Mouse (Mus musculus): ENCODE data around the gene Hist1h3c. TPM values are rescaled to one million over a fixed set of nuclear protein-coding genes. Genes with fewer than 3 reads are reported as not detected.
A peak's percentile ranks its signal among the peaks of the same experiment; 100 is the strongest.
"Not testable (repeated sequence)": the region's sequence is repeated elsewhere in the genome, so short reads cannot be mapped to it uniquely, and the experiment has no call there.

Gene Hist1h3c
- polyA plus RNA-seq, 1 experiment from 2014 or later = 2.7 TPM

- Histone ChIP-seq H3K4me3 (ENCODE audit: control insufficient read depth in 1 of 2, insufficient read depth in 1 of 2, low read depth in 1 of 2, low read length in 2 of 2) (no peak overlapping the region), H3K4me1 (ENCODE audit: control insufficient read depth in 2 of 2, insufficient read depth in 2 of 2, low read length in 2 of 2) (peaks cover 11 to 20% of the 10 kb centered on the region in 2 experiments), H3K9ac (ENCODE audit: low read length) (no peak overlapping the region), H3K4me2 (ENCODE audit: low read length) (no peak overlapping the region), H3K36me3 (ENCODE audit: control insufficient read depth, insufficient read depth, low read length) (no peaks in the 10 kb centered on the region), H3K9me3 (ENCODE audit: control insufficient read depth, low read length) (no peaks in the 10 kb centered on the region), H3K27me3 (ENCODE audit: control insufficient read depth, insufficient read depth, low read length) (no peaks in the 10 kb centered on the region), H3K27ac (replicated peaks in 1 of 2; ENCODE audit: control insufficient read depth in 1 of 2, insufficient read depth in 1 of 2, low read depth in 2 of 2, low read length in 2 of 2) (no peak overlapping the region)
- ATAC-seq (ENCODE audit: insufficient number of reproducible peaks, insufficient read depth, low FRiP score, low read depth) = no peak
Observed at GRCm38 (mm10) chr13:23766772-23767171, 21.4 kb upstream of the Hist1h3c start.

- no peaks in the 10 kb centered on the region for H3K36me3 ChIP-seq (ENCODE audit: control insufficient read depth, insufficient read depth, low read length)
- H3K9me3 ChIP-seq (ENCODE audit: control insufficient read depth, low read length) = no peaks in the 10 kb centered on the region
- H3K4me3 ChIP-seq (ENCODE audit: control insufficient read depth in 1 of 2, insufficient read depth in 1 of 2, low read depth in 1 of 2, low read length in 2 of 2) = no peak overlapping the region
- no peak for ATAC-seq (ENCODE audit: insufficient number of reproducible peaks, insufficient read depth, low FRiP score, low read depth)
- WGBS = 71% methylated on average over 1 of the region's 1 CpGs
- no peak overlapping the region for H3K9ac ChIP-seq (ENCODE audit: low read length)
- H3K27ac ChIP-seq (replicated peaks in 1 of 2; ENCODE audit: control insufficient read depth in 1 of 2, insufficient read depth in 1 of 2, low read depth in 2 of 2, low read length in 2 of 2) = no peak overlapping the region
- no peak overlapping the region for H3K4me2 ChIP-seq (ENCODE audit: low read length)
- H3K4me1 ChIP-seq (ENCODE audit: control insufficient read depth in 2 of 2, insufficient read depth in 2 of 2, low read length in 2 of 2) = peaks cover 11 to 27% of the 10 kb centered on the region in 2 experiments
- no peaks in the 10 kb centered on the region for H3K27me3 ChIP-seq (ENCODE audit: control insufficient read depth, insufficient read depth, low read length)
Observed at GRCm38 (mm10) chr13:23765172-23765513, 19.7 kb upstream of the Hist1h3c start.

- Histone ChIP-seq H3K36me3 (ENCODE audit: control insufficient read depth, insufficient read depth, low read length) (no peaks in the 10 kb centered on the region), H3K4me3 (ENCODE audit: control insufficient read depth in 1 of 2, insufficient read depth in 1 of 2, low read depth in 1 of 2, low read length in 2 of 2) (peak overlapping the region; percentile 50 to 69), H3K9me3 (ENCODE audit: control insufficient read depth, low read length) (no peaks in the 10 kb centered on the region), H3K27me3 (ENCODE audit: control insufficient read depth, insufficient read depth, low read length) (no peaks in the 10 kb centered on the region), H3K9ac (ENCODE audit: low read length) (peak overlapping the region; percentile 77), H3K27ac (replicated peaks in 1 of 2; ENCODE audit: control insufficient read depth in 1 of 2, insufficient read depth in 1 of 2, low read depth in 2 of 2, low read length in 2 of 2) (peak overlapping the region; percentile 89 to 95), H3K4me1 (ENCODE audit: control insufficient read depth in 2 of 2, insufficient read depth in 2 of 2, low read length in 2 of 2) (peaks cover 11 to 29% of the 10 kb centered on the region in 2 experiments), H3K4me2 (ENCODE audit: low read length) (peak overlapping the region; percentile 90)
- ATAC-seq (ENCODE audit: insufficient number of reproducible peaks, insufficient read depth, low FRiP score, low read depth) = no peak
- 44% methylated on average over 12 of the region's 12 CpGs for WGBS
Observed at GRCm38 (mm10) chr13:23764324-23765171, 19.1 kb upstream of the Hist1h3c start.

- WGBS = 3% methylated on average over 34 of the region's 34 CpGs
- ATAC-seq (ENCODE audit: insufficient number of reproducible peaks, insufficient read depth, low FRiP score, low read depth) = peak; percentile 57
- peak within 1 kb of the TSS; percentile 77 for H3K9ac ChIP-seq (ENCODE audit: low read length)
- peak within 1 kb of the TSS; percentile 90 for H3K4me2 ChIP-seq (ENCODE audit: low read length)
- no peaks in the 10 kb centered on the region for H3K36me3 ChIP-seq (ENCODE audit: control insufficient read depth, insufficient read depth, low read length)
- H3K9me3 ChIP-seq (ENCODE audit: control insufficient read depth, low read length) = no peaks in the 10 kb centered on the region
- H3K27me3 ChIP-seq (ENCODE audit: control insufficient read depth, insufficient read depth, low read length) = no peaks in the 10 kb centered on the region
- peaks cover 10 to 27% of the 10 kb centered on the region in 2 experiments for H3K4me1 ChIP-seq (ENCODE audit: control insufficient read depth in 2 of 2, insufficient read depth in 2 of 2, low read length in 2 of 2)
- H3K27ac ChIP-seq (replicated peaks in 1 of 2; ENCODE audit: control insufficient read depth in 1 of 2, insufficient read depth in 1 of 2, low read depth in 2 of 2, low read length in 2 of 2) = peak within 1 kb of the TSS; percentile 89 to 95
- H3K4me3 ChIP-seq (ENCODE audit: control insufficient read depth in 1 of 2, insufficient read depth in 1 of 2, low read depth in 1 of 2, low read length in 2 of 2) = peak within 1 kb of the TSS; percentile 50 to 69
Observed at GRCm38 (mm10) chr13:23763586-23764323, 18.4 kb upstream of the Hist1h3c start, which contains the start of gene Hist1h1a. Hist1h1a (plus strand) TSS chr13:23763666.

GRCm38 (mm10) chr13:23763242-23763585 is 17.8 kb upstream of the Hist1h3c start:
- Histone ChIP-seq H3K36me3 (ENCODE audit: control insufficient read depth, insufficient read depth, low read length) (no peaks in the 10 kb centered on the region), H3K9ac (ENCODE audit: low read length) (peak overlapping the region; percentile 77), H3K4me3 (ENCODE audit: control insufficient read depth in 1 of 2, insufficient read depth in 1 of 2, low read depth in 1 of 2, low read length in 2 of 2) (peak overlapping the region; percentile 50 to 69), H3K4me1 (ENCODE audit: control insufficient read depth in 2 of 2, insufficient read depth in 2 of 2, low read length in 2 of 2) (peaks cover 8 to 26% of the 10 kb centered on the region in 2 experiments), H3K27me3 (ENCODE audit: control insufficient read depth, insufficient read depth, low read length) (no peaks in the 10 kb centered on the region), H3K4me2 (ENCODE audit: low read length) (peak overlapping the region; percentile 90), H3K27ac (replicated peaks in 1 of 2; ENCODE audit: control insufficient read depth in 1 of 2, insufficient read depth in 1 of 2, low read depth in 2 of 2, low read length in 2 of 2) (peak overlapping the region; percentile 83 to 95), H3K9me3 (ENCODE audit: control insufficient read depth, low read length) (no peaks in the 10 kb centered on the region)
- 2% methylated on average over 10 of the region's 10 CpGs for WGBS
- no peak for ATAC-seq (ENCODE audit: insufficient number of reproducible peaks, insufficient read depth, low FRiP score, low read depth)

GRCm38 (mm10) chr13:23761871-23762821 is 16.7 kb upstream of the Hist1h3c start, which contains the start of gene Hist1h3a:
Hist1h3a (minus strand) TSS chr13:23762386.
- Histone ChIP-seq H3K4me3 (ENCODE audit: control insufficient read depth in 1 of 2, insufficient read depth in 1 of 2, low read depth in 1 of 2, low read length in 2 of 2) (peak within 1 kb of the TSS; percentile 50 to 69), H3K9ac (ENCODE audit: low read length) (peak within 1 kb of the TSS; percentile 77), H3K27ac (replicated peaks in 1 of 2; ENCODE audit: control insufficient read depth in 1 of 2, insufficient read depth in 1 of 2, low read depth in 2 of 2, low read length in 2 of 2) (peak within 1 kb of the TSS; percentile 95), H3K4me2 (ENCODE audit: low read length) (peak within 1 kb of the TSS; percentile 90), H3K4me1 (ENCODE audit: control insufficient read depth in 2 of 2, insufficient read depth in 2 of 2, low read length in 2 of 2) (peaks cover 8 to 26% of the 10 kb centered on the region in 2 experiments)
- ATAC-seq (ENCODE audit: insufficient number of reproducible peaks, insufficient read depth, low FRiP score, low read depth) = peak; percentile 52
- H3K27me3 ChIP-seq (ENCODE audit: control insufficient read depth, insufficient read depth, low read length); H3K36me3 ChIP-seq (ENCODE audit: control insufficient read depth, insufficient read depth, low read length); H3K9me3 ChIP-seq (ENCODE audit: control insufficient read depth, low read length): not testable (repeated sequence)
- under 1% methylated on average over 34 of the region's 52 CpGs for WGBS

All from heart, embryonic 14.5 days (tissue).